Mouse (Mus musculus): Measurements from ENCODE around the gene Igf1. TPM values are rescaled to one million over a fixed set of nuclear protein-coding genes. Genes with fewer than 3 reads are reported as not detected.

The Igf1 gene
- polyA plus RNA-seq, 1 experiment from 2014 or later: 61.7 TPM

GRCm38 (mm10) chr10:87832101-87832500 is 26.0 kb upstream of the Igf1 start:
- Histone ChIP-seq H3K9me3 (ENCODE audit: control insufficient read depth, low read length) (no peaks in the 10 kb centered on the region), H3K9ac (ENCODE audit: low read length) (no peak overlapping the region), H3K27ac (replicated peaks; ENCODE audit: low read depth, low read length) (no peak overlapping the region), H3K4me1 (ENCODE audit: control insufficient read depth, insufficient read depth, low read length) (no peaks in the 10 kb centered on the region), H3K4me3 (ENCODE audit: low read depth, low read length) (no peak overlapping the region), H3K36me3 (ENCODE audit: control insufficient read depth, insufficient read depth, low read length) (no peaks in the 10 kb centered on the region), H3K27me3 (ENCODE audit: control insufficient read depth, insufficient read depth, low read length) (no peaks in the 10 kb centered on the region), H3K4me2 (ENCODE audit: low read depth, severe bottlenecking) (no peak overlapping the region)
- DNase-seq (ENCODE audit: low spot score) (no peak), ATAC-seq (ENCODE audit: insufficient number of reproducible peaks, low FRiP score, low TSS enrichment, low read depth) (no peak)
- 89% methylated on average over 1 of the region's 1 CpGs for WGBS

- H3K9me3 ChIP-seq (ENCODE audit: control insufficient read depth, low read length): no peaks in the 10 kb centered on the region
- WGBS: 88% methylated on average over 1 of the region's 1 CpGs
- no peaks in the 10 kb centered on the region for H3K4me1 ChIP-seq (ENCODE audit: control insufficient read depth, insufficient read depth, low read length)
- DNase-seq (ENCODE audit: low spot score) (no peak), ATAC-seq (ENCODE audit: insufficient number of reproducible peaks, low FRiP score, low TSS enrichment, low read depth) (no peak)
- no peak overlapping the region for H3K4me2 ChIP-seq (ENCODE audit: low read depth, severe bottlenecking)
- no peaks in the 10 kb centered on the region for H3K27me3 ChIP-seq (ENCODE audit: control insufficient read depth, insufficient read depth, low read length)
- H3K27ac ChIP-seq (replicated peaks; ENCODE audit: low read depth, low read length): no peak overlapping the region
- H3K36me3 ChIP-seq (ENCODE audit: control insufficient read depth, insufficient read depth, low read length): no peaks in the 10 kb centered on the region
- no peak overlapping the region for H3K4me3 ChIP-seq (ENCODE audit: low read depth, low read length)
- H3K9ac ChIP-seq (ENCODE audit: low read length): no peak overlapping the region
Measured at GRCm38 (mm10) chr10:87839454-87839853, 18.6 kb upstream of the Igf1 start.

- Histone ChIP-seq H3K4me3 (ENCODE audit: low read depth, low read length) (no peak overlapping the region), H3K27me3 (ENCODE audit: control insufficient read depth, insufficient read depth, low read length) (no peaks in the 10 kb centered on the region), H3K9me3 (ENCODE audit: control insufficient read depth, low read length) (no peaks in the 10 kb centered on the region), H3K9ac (ENCODE audit: low read length) (no peak overlapping the region), H3K4me1 (ENCODE audit: control insufficient read depth, insufficient read depth, low read length) (peaks cover 4% of the 10 kb centered on the region; the same call in 1 of the 2 replicates), H3K4me2 (ENCODE audit: low read depth, severe bottlenecking) (no peak overlapping the region), H3K36me3 (ENCODE audit: control insufficient read depth, insufficient read depth, low read length) (no peaks in the 10 kb centered on the region), H3K27ac (replicated peaks; ENCODE audit: low read depth, low read length) (no peak overlapping the region)
- ATAC-seq (ENCODE audit: insufficient number of reproducible peaks, low FRiP score, low TSS enrichment, low read depth) (no peak), DNase-seq (ENCODE audit: low spot score) (no peak)
- 91% methylated on average over 4 of the region's 4 CpGs for WGBS
Measured at GRCm38 (mm10) chr10:87842501-87842900, 15.6 kb upstream of the Igf1 start.

- H3K27ac ChIP-seq (replicated peaks; ENCODE audit: low read depth, low read length): no peak overlapping the region
- peaks cover 4% of the 10 kb centered on the region; the same call in 1 of the 2 replicates for H3K4me1 ChIP-seq (ENCODE audit: control insufficient read depth, insufficient read depth, low read length)
- no peaks in the 10 kb centered on the region for H3K9me3 ChIP-seq (ENCODE audit: control insufficient read depth, low read length)
- no peak for DNase-seq (ENCODE audit: low spot score)
- WGBS: 40% methylated on average over 8 of the region's 8 CpGs
- H3K36me3 ChIP-seq (ENCODE audit: control insufficient read depth, insufficient read depth, low read length): no peaks in the 10 kb centered on the region
- no peak overlapping the region for H3K4me3 ChIP-seq (ENCODE audit: low read depth, low read length)
- H3K4me2 ChIP-seq (ENCODE audit: low read depth, severe bottlenecking): no peak overlapping the region
- no peaks in the 10 kb centered on the region for H3K27me3 ChIP-seq (ENCODE audit: control insufficient read depth, insufficient read depth, low read length)
- no peak for ATAC-seq (ENCODE audit: insufficient number of reproducible peaks, low FRiP score, low TSS enrichment, low read depth)
- H3K9ac ChIP-seq (ENCODE audit: low read length): no peak overlapping the region
Measured at GRCm38 (mm10) chr10:87844917-87845552, 13.0 kb upstream of the Igf1 start.

GRCm38 (mm10) chr10:87847882-87848281 is 10.2 kb upstream of the Igf1 start:
- H3K27ac ChIP-seq (replicated peaks; ENCODE audit: low read depth, low read length): no peak overlapping the region
- H3K9me3 ChIP-seq (ENCODE audit: control insufficient read depth, low read length): no peaks in the 10 kb centered on the region
- H3K4me3 ChIP-seq (ENCODE audit: low read depth, low read length): no peak overlapping the region
- DNase-seq (ENCODE audit: low spot score) (no peak), ATAC-seq (ENCODE audit: insufficient number of reproducible peaks, low FRiP score, low TSS enrichment, low read depth) (no peak)
- no peaks in the 10 kb centered on the region for H3K27me3 ChIP-seq (ENCODE audit: control insufficient read depth, insufficient read depth, low read length)
- WGBS: 62% methylated on average over 4 of the region's 4 CpGs
- H3K4me2 ChIP-seq (ENCODE audit: low read depth, severe bottlenecking): no peak overlapping the region
- no peaks in the 10 kb centered on the region for H3K36me3 ChIP-seq (ENCODE audit: control insufficient read depth, insufficient read depth, low read length)
- H3K4me1 ChIP-seq (ENCODE audit: control insufficient read depth, insufficient read depth, low read length): peaks cover 4% of the 10 kb centered on the region; the same call in 1 of the 2 replicates
- H3K9ac ChIP-seq (ENCODE audit: low read length): no peak overlapping the region

DNA sequence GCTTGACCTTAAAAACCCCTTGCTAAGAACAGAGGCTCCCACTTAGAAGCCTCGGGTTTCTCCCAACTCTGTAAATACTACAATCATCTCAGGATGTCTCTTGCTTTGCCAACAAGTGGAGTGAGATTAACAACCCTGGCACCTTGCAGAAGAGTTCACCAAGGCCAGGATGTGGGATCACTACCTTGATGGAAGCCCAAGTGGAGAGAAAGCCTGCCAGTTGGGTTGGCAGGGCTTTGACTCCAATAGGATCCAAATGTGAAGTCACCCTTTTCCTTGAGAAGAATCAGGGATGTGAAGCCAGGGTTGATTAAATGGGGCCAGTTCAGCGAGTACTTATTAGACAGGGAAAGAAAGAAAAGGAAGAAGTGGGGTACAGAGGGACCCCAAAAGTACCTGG is 9.6 kb upstream of the Igf1 start:
- WGBS: 55% methylated on average over 2 of the region's 2 CpGs
- Histone ChIP-seq H3K4me1 (ENCODE audit: control insufficient read depth, insufficient read depth, low read length) (peaks cover 4% of the 10 kb centered on the region; the same call in 1 of the 2 replicates), H3K4me2 (ENCODE audit: low read depth, severe bottlenecking) (no peak overlapping the region), H3K4me3 (ENCODE audit: low read depth, low read length) (no peak overlapping the region), H3K9me3 (ENCODE audit: control insufficient read depth, low read length) (no peaks in the 10 kb centered on the region), H3K27ac (replicated peaks; ENCODE audit: low read depth, low read length) (no peak overlapping the region), H3K9ac (ENCODE audit: low read length) (no peak overlapping the region), H3K27me3 (ENCODE audit: control insufficient read depth, insufficient read depth, low read length) (no peaks in the 10 kb centered on the region), H3K36me3 (ENCODE audit: control insufficient read depth, insufficient read depth, low read length) (no peaks in the 10 kb centered on the region)
- DNase-seq (ENCODE audit: low spot score) (no peak), ATAC-seq (ENCODE audit: insufficient number of reproducible peaks, low FRiP score, low TSS enrichment, low read depth) (no peak)

DNA sequence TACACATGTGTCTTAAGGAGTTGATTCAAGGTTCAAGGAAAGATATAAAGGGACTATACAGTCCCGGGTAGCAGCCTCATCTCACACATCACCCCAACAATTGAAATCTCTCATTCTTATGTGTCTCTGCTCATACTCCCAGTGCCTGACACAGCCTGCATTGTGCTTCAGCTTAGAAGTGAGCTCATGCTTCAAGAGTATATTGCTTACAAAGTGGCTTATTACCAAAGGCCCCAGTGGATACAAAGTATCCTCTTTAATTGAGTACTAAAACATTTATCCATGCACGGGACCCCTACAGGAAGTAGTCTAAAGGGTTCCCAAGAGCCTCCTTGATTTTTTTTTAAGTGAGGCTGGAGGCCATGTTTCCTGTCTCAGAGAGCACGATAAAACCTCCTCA is 6.6 kb upstream of the Igf1 start:
- Histone ChIP-seq H3K9ac (ENCODE audit: low read length) (no peak overlapping the region), H3K4me1 (ENCODE audit: control insufficient read depth, insufficient read depth, low read length) (peaks cover 9% of the 10 kb centered on the region), H3K9me3 (ENCODE audit: control insufficient read depth, low read length) (no peaks in the 10 kb centered on the region), H3K4me2 (ENCODE audit: low read depth, severe bottlenecking) (no peak overlapping the region), H3K27ac (replicated peaks; ENCODE audit: low read depth, low read length) (no peak overlapping the region), H3K4me3 (ENCODE audit: low read depth, low read length) (no peak overlapping the region), H3K36me3 (ENCODE audit: control insufficient read depth, insufficient read depth, low read length) (no peaks in the 10 kb centered on the region), H3K27me3 (ENCODE audit: control insufficient read depth, insufficient read depth, low read length) (no peaks in the 10 kb centered on the region)
- whole genome bisulfite sequencing: 58% methylated on average over 3 of the region's 3 CpGs
- ATAC-seq (ENCODE audit: insufficient number of reproducible peaks, low FRiP score, low TSS enrichment, low read depth) (no peak), DNase-seq (ENCODE audit: low spot score) (no peak)

DNA sequence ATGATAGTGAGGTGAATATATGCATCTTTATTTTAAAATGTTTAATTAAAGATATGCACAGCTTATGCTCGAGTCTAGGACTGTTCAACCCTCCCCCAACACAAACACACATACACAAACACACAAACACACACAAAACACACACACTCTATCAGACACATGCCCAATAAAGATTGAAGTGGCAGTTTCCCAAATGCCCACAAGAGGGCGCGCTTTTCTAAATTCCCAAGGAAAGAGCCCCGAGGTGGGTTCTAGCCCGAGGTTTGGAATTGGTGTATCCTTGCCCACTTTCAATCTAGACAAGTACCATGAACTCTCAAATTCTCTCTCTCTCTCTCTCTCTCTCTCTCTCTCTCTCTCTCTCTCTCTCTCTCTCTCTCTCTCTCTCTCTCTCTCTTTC is 3.7 kb upstream of the Igf1 start:
- H3K36me3 ChIP-seq (ENCODE audit: control insufficient read depth, insufficient read depth, low read length): no peaks in the 10 kb centered on the region
- ATAC-seq (ENCODE audit: insufficient number of reproducible peaks, low FRiP score, low TSS enrichment, low read depth) (no peak), DNase-seq (ENCODE audit: low spot score) (peak; percentile 84)
- no peak overlapping the region for H3K4me2 ChIP-seq (ENCODE audit: low read depth, severe bottlenecking)
- no peak overlapping the region for H3K9ac ChIP-seq (ENCODE audit: low read length)
- no peaks in the 10 kb centered on the region for H3K27me3 ChIP-seq (ENCODE audit: control insufficient read depth, insufficient read depth, low read length)
- no peak overlapping the region for H3K27ac ChIP-seq (replicated peaks; ENCODE audit: low read depth, low read length)
- H3K9me3 ChIP-seq (ENCODE audit: control insufficient read depth, low read length): no peaks in the 10 kb centered on the region
- peaks cover 33% of the 10 kb centered on the region for H3K4me1 ChIP-seq (ENCODE audit: control insufficient read depth, insufficient read depth, low read length)
- no peak overlapping the region for H3K4me3 ChIP-seq (ENCODE audit: low read depth, low read length)
- WGBS: 4% methylated on average over 5 of the region's 5 CpGs

All from limb, embryonic 11.5 days (tissue).